Mouse (Mus musculus): Measurements from ENCODE around the gene R3hdm4. TPM values are rescaled to one million over a fixed set of nuclear protein-coding genes. Genes with fewer than 3 reads are reported as not detected.

Gene R3hdm4
- polyA plus RNA-seq, 1 experiment = 94.6 TPM

Other genes with a start within 250 kb of the R3hdm4 start
- 178 and 188 TPM in 2 replicates for gene Cdc34, start 239.0 kb downstream of the R3hdm4 start, polyA plus RNA-seq (2012; rRNA removed)
- 0.73 and 0.88 TPM in 2 replicates for gene Gzmm, start 232.2 kb downstream of the R3hdm4 start, polyA plus RNA-seq (2012; rRNA removed)
- 808 and 1,022 TPM in 2 replicates for gene Bsg, start 216.7 kb downstream of the R3hdm4 start, polyA plus RNA-seq (2012; rRNA removed)
- gene Hcn2, start 204.6 kb downstream of the R3hdm4 start, polyA plus RNA-seq (2012; rRNA removed) = 4.0 and 5.2 TPM in 2 replicates
- 57.5 and 63.7 TPM in 2 replicates for gene Polrmt, start 174.6 kb downstream of the R3hdm4 start, polyA plus RNA-seq (2012; rRNA removed)
- gene Fgf22, start 166.1 kb downstream of the R3hdm4 start, polyA plus RNA-seq (2012; rRNA removed) = not detected in 2 replicates
- 119 and 129 TPM in 2 replicates for gene Rnf126, start 154.3 kb downstream of the R3hdm4 start, polyA plus RNA-seq (2012; rRNA removed)
- gene Fstl3, start 143.9 kb downstream of the R3hdm4 start, polyA plus RNA-seq (2012; rRNA removed) = 12.9 and 13.6 TPM in 2 replicates
- 0.29 and 0.48 TPM in 2 replicates for gene Prss57, start 130.2 kb downstream of the R3hdm4 start, polyA plus RNA-seq (2012; rRNA removed)
- gene Palm, start 127.6 kb downstream of the R3hdm4 start, polyA plus RNA-seq (2012; rRNA removed) = 15.4 and 17.6 TPM in 2 replicates
- 299 and 402 TPM in 2 replicates for gene Misp, start 100.2 kb downstream of the R3hdm4 start, polyA plus RNA-seq (2012; rRNA removed)
- 255 and 340 TPM in 2 replicates for gene Ptbp1, start 66.8 kb downstream of the R3hdm4 start, polyA plus RNA-seq (2012; rRNA removed)
- gene Prtn3, start 46.7 kb downstream of the R3hdm4 start, polyA plus RNA-seq (2012; rRNA removed) = 1.6 and 1.8 TPM in 2 replicates
- gene Plppr3, start 46.6 kb downstream of the R3hdm4 start, polyA plus RNA-seq (2012; rRNA removed) = 3.4 and 4.6 TPM in 2 replicates
- gene Elane, start 35.0 kb downstream of the R3hdm4 start, polyA plus RNA-seq (2012; rRNA removed) = not detected in 2 replicates
- gene Cfd, start 30.4 kb downstream of the R3hdm4 start, polyA plus RNA-seq (2012; rRNA removed) = 166 and 209 TPM in 2 replicates
- gene Med16, start 12.3 kb downstream of the R3hdm4 start, polyA plus RNA-seq (2012; rRNA removed) = 28.6 and 36.5 TPM in 2 replicates
- gene Gm26602, start 10.4 kb downstream of the R3hdm4 start, polyA plus RNA-seq (2012; rRNA removed) = not detected in 2 replicates
- gene Kiss1r, start 4.2 kb downstream of the R3hdm4 start, polyA plus RNA-seq (2012; rRNA removed) = 1.9 and 3.0 TPM in 2 replicates
- gene Arid3a, start 5.8 kb upstream of the R3hdm4 start, polyA plus RNA-seq (2012; rRNA removed) = 3.6 and 9.1 TPM in 2 replicates
- gene Wdr18, start 38.9 kb upstream of the R3hdm4 start, polyA plus RNA-seq (2012; rRNA removed) = 29.6 and 40.8 TPM in 2 replicates
- gene Grin3b, start 49.5 kb upstream of the R3hdm4 start, polyA plus RNA-seq (2012; rRNA removed) = not detected in 2 replicates
- gene Tmem259, start 63.1 kb upstream of the R3hdm4 start, polyA plus RNA-seq (2012; rRNA removed) = 194 and 223 TPM in 2 replicates
- gene Cnn2, start 67.4 kb upstream of the R3hdm4 start, polyA plus RNA-seq (2012; rRNA removed) = 49.1 and 56.1 TPM in 2 replicates
- 17.3 and 24.5 TPM in 2 replicates for gene Abca7, start 75.3 kb upstream of the R3hdm4 start, polyA plus RNA-seq (2012; rRNA removed)
- 33.5 and 42.4 TPM in 2 replicates for gene Arhgap45, start 95.4 kb upstream of the R3hdm4 start, polyA plus RNA-seq (2012; rRNA removed)
- 146 and 172 TPM in 2 replicates for gene Polr2e, start 118.6 kb upstream of the R3hdm4 start, polyA plus RNA-seq (2012; rRNA removed)
- 282 and 473 TPM in 2 replicates for gene Gpx4, start 126.0 kb upstream of the R3hdm4 start, polyA plus RNA-seq (2012; rRNA removed)
- 67.2 and 91.7 TPM in 2 replicates for gene Sbno2, start 184.4 kb upstream of the R3hdm4 start, polyA plus RNA-seq (2012; rRNA removed)
- 112 and 115 TPM in 2 replicates for gene Stk11, start 194.6 kb upstream of the R3hdm4 start, polyA plus RNA-seq (2012; rRNA removed)
- gene Atp5d, start 217.4 kb upstream of the R3hdm4 start, polyA plus RNA-seq (2012; rRNA removed) = 1,215 and 1,440 TPM in 2 replicates
- gene Cbarp, start 219.6 kb upstream of the R3hdm4 start, polyA plus RNA-seq (2012; rRNA removed) = 5.0 TPM in 2 replicates
- gene Midn, start 227.1 kb upstream of the R3hdm4 start, polyA plus RNA-seq (2012; rRNA removed) = 62.7 and 89.3 TPM in 2 replicates
- gene Cirbp, start 244.8 kb upstream of the R3hdm4 start, polyA plus RNA-seq (2012; rRNA removed) = 52.6 and 63.1 TPM in 2 replicates

Data from large intestine, adult 2 months (tissue).